Mouse (Mus musculus): ENCODE measurements around the gene C2cd3.

DNA sequence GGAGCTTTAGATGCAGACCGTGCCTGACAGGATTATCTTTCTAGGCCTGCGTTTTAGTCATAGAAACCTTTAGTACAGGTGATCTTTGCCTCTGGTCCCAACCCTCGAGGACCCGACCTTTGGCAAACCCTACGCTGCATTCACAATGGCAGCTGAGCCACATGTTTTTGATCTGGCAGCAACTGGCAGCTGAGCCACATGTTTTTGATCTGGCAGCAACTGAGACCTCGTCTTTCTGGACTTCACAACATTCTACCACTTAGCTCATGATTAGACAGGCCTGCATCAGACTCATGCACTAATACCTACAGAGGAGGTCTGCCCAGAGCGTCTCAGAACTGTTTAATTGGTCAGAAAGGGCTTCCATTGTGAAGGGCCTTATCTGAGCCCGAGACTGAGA is 123.0 kb downstream of the C2cd3 start:
- TF ChIP-seq POLR2A (IDR thresholded peaks at IDR 0.05; ENCODE audit: insufficient read length, low read depth) (no peak), SRF (IDR thresholded peaks at IDR 0.05; ENCODE audit: control insufficient read depth, insufficient read length, low read depth) (no peak), USF1 (IDR thresholded peaks at IDR 0.05; ENCODE audit: low read depth) (no peak), CEBPB (IDR thresholded peaks at IDR 0.05; ENCODE audit: insufficient read depth, poor library complexity, severe bottlenecking) (no peak), POLR2AphosphoS2 (IDR thresholded peaks at IDR 0.05; ENCODE audit: insufficient read length, low read depth) (no peak), MYOG (IDR thresholded peaks at IDR 0.05; ENCODE audit: control insufficient read depth in 1 of 3, insufficient read depth in 1 of 3, insufficient read length in 2 of 3, low read depth in 2 of 3) (no peak), TCF3 (IDR thresholded peaks at IDR 0.05; ENCODE audit: insufficient read length, low read depth) (no peak), TCF12 (IDR thresholded peaks at IDR 0.05; ENCODE audit: insufficient read depth, poor library complexity, severe bottlenecking) (no peak), MAX (IDR thresholded peaks at IDR 0.05; ENCODE audit: low read depth) (no peak), MYOD1 (IDR thresholded peaks at IDR 0.05; ENCODE audit: control insufficient read depth in 1 of 3, insufficient read length in 2 of 3, low read depth in 2 of 3) (no peak)
